Mouse (Mus musculus) left cerebral cortex, adult 9 months (tissue): ENCODE measurements around the gene Fxn.

Source experiments
- DNase-seq, 2 experiments: peaks; one replicate each; pipeline ENCODE4 v3.0.0; 2022; ENCODE audit warnings: low spot score in 2 of 2

Fxn gene

GRCm38 (mm10) chr19:24300994-24301767 lies 20.8 kb upstream of the Fxn start:
- DNase-seq, result peak in 1 of 2 experiments; percentile 56

DNA sequence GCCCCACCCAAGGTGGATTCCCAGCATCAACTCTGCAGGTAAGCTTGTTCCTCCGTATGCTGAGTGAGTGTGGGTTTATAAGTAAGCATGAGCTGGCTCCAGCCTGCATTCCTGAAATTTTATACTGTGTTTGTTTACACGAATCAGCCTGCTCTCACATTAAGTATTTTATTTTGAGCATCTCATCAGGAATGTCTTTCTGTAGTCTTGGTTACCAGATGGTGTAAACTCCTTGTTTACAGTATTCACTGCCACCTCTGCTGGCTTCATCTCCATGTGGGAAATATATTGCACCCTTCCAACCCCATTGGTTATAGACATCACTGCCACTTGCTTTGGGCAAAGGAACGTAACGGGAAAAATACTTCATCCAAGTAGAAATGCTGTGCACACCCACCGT lies 13.1 kb upstream of the Fxn start:
- DNase-seq, result no peak

DNA sequence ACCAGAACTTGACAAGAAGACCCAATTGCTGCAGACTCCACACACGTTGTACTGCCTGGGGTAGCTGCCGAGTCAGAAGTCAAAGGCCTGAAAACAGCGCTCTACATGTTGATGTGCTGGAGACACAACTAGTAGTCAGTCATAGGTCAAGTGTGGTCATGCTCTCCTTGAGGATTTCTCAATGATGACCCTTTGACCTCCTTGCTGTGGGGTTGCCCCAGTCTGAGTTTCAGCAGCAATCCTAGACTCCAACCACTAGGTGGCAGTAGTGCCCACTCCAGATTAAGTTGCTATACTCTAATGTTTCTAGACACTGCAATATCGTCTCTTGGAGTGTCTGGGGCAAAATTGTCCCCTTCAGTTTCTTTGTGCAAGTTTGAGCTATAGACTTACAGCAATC lies 3.8 kb upstream of the Fxn start:
- peak in 1 of 2 experiments; percentile 47 for DNase-seq

DNA sequence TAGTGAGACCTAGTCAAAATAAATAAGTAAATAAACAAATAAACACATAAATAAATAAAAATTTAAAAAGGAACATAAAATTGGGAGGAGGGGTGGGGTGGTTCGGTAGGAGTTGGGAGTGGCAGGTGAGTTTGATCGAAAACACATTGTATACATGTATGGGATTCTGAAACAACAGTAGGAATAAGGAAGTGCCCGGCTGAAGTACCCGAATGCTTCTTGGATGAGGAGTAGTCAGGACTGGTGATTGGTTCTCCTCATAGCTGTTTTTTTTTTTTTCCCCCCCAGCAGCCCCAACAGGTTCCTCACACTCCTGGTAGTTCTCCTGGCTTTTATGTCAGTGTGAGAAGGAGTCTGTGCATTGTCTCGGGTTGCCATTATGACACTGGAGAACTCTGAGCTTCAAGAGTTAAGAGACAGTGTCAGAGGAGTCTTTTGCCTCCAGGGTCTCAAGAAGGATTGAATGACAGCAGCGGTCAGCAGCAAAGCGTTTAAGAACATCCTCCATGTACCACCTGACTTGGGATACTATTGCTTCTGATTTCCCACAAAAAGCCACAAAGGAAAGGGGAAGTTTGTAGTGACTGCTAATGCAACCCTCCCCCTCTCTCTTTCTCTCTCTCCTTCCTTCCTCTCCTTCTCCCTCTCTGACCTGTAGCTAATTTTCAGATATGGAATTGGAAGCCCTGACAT lies 1.0 kb upstream of the Fxn start:
- DNase-seq, result no peak

- peak in 1 of 2 experiments; percentile 64 for DNase-seq
Measured at GRCm38 (mm10) chr19:24279706-24280600, 452 bp downstream of the Fxn start.

DNA sequence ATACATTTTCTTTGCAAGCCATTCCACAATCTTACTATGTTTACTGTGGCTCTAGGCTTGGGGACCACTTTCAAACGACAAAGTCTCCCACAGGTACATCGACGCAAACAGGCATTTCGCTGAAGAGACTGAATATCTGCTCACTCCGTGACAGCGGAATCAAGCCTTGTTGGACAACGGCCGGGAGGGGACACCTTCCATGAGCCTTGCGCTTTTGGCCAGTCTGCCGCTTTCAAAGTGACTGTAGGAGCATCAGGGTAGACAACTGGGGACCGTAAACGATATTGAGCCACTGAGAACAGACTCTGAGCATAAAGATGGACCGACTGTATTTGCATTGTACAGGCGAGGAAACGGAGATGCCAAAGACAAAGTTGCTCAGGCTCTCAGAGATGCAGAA lies 1.5 kb downstream of the Fxn start:
- no peak for DNase-seq

GRCm38 (mm10) chr19:24274281-24274680 lies 6.1 kb downstream of the Fxn start:
- no peak for DNase-seq

DNA sequence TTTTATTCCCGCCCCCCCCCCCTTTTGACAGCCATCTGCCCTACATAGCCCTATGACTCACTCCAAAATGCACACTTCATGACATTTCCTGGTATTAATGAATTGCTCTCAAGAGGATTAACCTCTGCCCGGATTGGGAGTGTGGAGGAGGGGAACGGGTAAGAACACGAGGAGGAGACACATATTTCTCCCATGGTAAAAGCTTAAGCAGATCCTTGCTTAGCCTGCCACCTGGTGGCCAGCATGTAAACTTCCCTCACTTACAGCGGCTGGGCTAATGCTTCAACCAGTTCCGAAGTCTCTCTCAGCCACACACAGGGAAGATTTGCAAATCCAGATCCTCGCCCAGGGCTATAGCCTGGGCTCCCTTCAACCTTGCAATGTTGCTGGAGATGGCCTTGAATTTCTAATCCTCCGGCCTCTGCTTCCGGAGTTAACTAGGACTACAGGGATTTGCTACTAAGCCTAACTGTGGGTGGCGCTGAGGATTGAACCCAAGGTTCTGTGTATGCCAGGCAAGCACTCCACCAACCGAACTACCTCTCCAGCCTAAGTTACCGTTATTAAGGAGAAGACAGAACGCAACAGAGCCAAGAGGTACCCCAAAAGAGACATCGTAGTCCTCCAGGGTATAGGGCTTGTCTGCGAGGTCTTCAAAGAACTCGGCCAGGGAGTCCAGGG lies 8.5 kb downstream of the Fxn start:
- peak; percentile 44 to 74 for DNase-seq

GRCm38 (mm10) chr19:24271326-24271725 lies 9.1 kb downstream of the Fxn start:
- DNase-seq, result peak in 1 of 2 experiments; percentile 58

DNA sequence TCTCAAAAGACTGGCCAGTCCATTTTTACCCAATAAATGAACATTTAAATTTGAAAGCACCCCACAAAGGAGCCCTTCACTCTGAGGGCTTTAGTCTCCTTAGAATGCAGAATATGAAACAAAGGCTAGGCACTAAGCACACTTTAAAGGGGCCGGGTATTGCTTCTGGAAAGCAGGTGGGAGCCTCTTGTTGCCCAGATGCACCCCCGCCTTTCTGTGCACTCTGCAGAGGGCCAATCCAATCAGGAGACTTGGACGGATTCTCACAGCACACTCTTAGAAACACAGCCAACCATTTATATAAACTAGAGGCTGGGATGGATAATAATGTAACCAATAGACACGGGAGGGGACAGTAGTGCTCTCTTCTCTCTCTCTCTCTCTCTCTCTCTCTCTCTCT lies 11.9 kb downstream of the Fxn start:
- DNase-seq, result no peak

DNA sequence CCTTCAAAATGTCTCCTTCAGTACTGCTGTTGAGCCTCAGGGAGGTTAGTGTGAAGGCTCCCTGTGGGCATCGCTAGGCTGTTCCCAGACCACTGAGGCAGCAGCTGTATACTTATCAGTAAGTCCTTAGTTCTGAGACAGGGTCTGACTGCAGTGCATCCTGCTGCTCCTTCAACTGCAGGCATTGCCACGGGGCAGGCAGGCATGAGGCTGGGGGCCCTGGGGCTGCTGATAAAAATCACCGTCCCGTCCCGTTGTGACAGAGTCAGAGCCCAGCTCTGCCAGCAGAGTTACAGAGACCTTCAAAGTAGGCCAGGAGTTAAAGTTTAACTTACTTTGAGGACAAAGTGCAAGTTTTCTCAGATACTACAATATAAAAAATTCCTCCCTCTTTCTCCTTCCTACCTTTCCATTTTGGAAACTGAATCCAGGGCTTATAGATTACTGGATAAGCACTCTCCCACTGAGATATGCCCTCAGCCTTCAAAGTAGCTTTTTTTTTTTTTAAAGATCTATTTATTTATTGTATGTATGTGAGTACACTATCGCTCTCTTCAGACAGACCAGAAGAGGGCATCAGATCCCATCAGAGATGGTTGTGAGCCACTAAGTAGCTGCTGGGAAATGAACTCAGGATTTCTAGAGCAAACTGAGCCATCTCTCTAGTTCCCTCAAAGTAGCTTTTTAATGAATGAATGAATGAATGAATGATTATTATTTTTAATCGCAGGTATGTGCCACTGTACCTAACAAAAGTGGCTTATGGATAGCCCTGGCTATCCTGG lies 14.2 kb downstream of the Fxn start:
- DNase-seq, result no peak

DNA sequence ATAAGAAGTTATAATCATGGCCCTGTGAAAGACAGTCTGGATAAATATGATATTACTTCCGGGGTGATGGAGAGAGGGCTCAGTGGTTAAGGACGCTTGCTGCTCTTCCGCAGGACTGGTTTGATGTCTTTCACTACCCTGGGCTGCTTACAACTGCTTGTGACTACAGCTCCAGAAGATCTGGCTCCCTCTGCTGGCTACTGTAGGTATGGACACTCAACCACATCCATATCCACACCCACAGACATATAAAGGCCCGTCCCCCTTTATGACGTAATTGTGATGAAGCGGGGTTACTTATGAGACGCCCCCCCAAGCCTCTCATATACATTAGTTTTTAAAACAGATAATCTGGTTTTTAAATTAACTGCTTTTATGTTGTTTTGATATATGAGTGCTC lies 15.4 kb downstream of the Fxn start:
- peak; percentile 28 to 87 for DNase-seq

GRCm38 (mm10) chr19:24262736-24263135 lies 17.7 kb downstream of the Fxn start:
- no peak for DNase-seq

DNA sequence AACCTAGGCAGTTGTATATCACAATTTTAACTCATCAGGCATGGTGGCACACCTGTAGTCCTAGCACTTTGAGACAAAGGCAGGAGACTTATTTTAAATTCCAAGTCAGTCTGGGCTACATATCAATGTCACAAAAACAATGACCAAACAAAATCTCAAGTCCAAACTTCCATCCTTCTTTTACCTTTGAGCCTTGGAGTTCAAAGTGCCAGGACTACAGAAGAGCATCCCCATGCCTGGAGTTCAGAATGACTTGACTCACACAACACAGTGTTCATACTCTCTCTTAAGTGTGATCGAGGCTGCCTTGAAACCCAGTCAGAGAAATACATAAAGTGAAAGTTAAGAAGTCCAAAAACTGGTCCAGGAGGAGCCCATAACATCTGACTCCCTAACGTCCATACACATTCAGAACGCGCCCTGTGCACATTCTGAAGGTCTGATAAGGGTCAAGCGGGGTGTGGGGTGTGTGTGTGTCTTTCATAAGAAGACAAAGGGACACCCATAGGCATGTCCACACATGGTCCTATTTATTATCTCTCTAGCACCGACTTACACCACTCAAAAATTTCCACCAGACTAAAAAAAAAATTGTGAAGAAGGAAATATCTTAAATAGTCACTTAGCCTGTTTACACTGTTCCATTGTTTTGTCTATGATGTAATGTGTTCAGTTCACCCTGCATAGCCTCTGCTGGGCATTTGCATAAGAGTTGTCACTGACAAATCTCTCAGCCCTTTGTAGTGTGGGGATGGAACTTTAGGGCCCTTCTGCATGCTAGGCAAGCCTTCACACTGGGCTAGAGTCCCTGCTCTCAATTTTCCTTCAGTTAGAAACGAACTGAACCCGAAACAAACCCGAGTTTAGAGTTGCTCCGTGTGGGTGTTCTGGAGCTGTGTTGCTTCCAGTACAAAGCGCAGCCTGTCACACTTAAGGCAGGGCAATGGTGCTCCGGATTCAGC lies 20.7 kb downstream of the Fxn start:
- no peak for DNase-seq

DNA sequence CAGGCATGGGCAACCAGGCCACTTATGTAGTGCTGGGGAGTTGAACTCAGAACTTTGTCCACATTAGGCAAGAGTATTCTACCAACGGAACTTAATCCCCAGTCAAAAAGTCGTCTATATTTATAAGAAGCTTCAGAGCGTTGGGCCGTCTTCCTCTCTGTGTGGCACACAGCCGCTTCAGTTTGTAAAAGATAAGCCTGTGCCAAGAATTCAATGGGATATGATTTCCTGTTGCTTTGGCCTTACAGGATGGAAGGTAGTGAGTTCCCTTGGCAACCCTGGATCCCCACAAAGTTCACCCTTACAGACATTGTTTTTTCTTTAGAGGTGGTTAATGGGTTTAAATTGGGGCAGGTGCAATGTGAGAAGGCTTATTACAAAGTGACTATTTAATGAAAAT lies 22.0 kb downstream of the Fxn start:
- no peak for DNase-seq

- DNase-seq, result no peak
Measured at GRCm38 (mm10) chr19:24257962-24258361, 22.4 kb downstream of the Fxn start.

DNA sequence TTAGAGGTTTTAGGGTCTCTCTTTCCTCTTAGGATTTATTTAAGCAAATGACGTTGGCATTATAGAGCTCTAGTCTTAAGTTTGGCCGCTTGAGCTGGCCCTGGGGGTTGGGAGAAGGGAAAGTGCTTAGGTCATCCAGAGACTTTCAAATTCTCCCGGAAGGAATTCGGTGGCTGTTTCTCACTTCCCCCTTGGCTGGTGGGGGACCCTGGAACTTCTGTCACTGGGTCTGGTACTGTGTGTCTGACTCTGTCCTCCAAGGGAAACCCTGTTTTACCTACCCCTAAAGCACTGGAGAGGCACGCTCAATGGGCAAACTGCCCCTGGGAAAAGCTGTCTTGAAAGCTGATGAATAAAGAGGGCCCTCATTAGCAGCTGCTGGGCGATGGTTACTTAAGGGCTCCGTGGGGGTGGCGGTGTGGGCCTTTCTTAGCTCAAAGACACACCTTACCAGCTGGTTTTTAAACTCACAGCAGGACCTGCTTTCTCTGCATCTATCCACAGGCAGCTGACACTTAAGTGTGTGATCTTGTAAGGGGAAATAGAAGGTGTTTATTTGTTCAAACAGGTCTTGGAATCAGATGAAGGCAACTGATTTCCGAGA lies 26.6 kb downstream of the Fxn start:
- no peak for DNase-seq

DNA sequence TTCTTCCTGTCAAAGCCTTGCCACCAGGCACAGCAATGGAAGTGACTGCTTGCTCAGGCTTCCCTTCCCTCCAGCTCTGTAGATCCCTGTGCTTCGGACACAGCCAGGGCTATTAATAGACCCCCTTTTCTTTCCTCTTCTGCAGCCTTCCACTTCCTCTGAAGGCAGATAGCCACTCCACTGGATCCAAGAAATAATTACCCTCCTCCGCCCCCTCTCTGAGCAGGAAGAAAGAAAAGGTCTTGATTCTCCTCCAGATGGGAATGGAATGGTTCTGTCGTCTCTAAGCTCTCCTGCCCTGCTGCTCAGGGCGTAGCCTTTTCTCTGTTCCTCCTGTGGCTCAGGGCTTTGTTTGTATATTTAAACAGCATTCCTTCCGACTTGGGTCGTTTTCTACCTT lies 28.5 kb downstream of the Fxn start:
- no peak for DNase-seq

DNA sequence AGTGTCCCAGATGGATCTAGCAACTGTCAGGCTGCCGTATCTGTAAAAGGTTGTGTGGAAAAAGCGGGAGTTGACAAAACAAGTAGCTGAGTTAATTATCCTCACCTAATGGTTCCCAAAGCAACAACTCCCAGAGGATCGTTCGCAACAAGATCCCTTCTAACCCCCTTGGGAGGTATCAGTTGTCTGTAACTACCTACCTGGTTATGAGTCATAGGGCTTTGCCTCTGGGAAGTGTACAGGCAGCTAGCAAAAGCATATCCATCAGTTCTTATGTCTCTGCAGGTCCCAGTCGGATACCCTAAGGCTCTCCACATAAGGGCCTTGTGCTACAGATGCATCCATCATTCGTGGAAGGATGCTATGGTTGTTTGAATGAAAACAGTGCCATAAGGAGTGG lies 37.1 kb downstream of the Fxn start:
- DNase-seq, result no peak
